Mouse (Mus musculus): ENCODE results near the gene Ap5s1.

Ap5s1 gene

GRCm38 (mm10) chr2:131206778-131207177 is at the start of gene Ap5s1:
Gene Ap5s1, plus strand, starts transcription at chr2:131207078.
- DNase-seq = no peak

- peak in 1 of 2 experiments; percentile 62 for DNase-seq
Measured at GRCm38 (mm10) chr2:131159491-131159910, 47.4 kb upstream of the Ap5s1 start.

DNA sequence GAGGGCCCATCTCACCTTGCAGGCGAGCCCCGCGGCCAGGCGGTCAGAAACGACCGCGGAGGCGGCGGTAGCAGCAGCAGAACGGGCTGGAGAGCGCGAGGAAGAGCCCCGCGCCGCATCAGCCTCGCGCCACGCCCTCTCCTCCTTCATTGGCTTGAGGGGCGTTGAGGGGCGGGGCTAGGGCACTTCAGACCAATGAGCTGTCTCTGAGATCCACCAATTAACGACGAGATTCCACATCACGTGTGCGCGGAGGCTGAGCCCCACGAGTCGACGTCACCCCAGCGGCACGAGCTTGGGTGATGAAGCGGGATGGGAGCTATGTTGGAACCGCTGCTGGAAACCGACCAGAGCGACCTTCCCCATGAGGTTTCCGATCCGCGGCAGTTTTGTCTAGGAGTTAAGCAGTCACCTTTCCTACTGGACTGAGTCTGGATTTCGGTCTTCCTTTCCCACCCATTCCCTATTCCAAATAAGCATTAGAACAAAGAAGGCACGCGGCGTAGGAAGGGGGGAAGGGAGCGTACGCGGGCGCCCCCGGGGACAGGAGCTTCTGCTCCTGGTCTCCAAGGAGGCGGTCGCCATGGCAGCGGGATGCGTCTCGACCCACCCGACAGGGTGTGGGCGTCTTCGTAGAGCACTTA is 46.8 kb upstream of the Ap5s1 start, which contains the start of gene 1700037H04Rik:
Gene 1700037H04Rik, minus strand, starts transcription at position 144 of the 644 bp plus-strand sequence.
- DNase-seq = peak; percentile 99

- DNase-seq = peak; percentile 40 to 48
Measured at GRCm38 (mm10) chr2:131160671-131161111, 46.2 kb upstream of the Ap5s1 start.

DNA sequence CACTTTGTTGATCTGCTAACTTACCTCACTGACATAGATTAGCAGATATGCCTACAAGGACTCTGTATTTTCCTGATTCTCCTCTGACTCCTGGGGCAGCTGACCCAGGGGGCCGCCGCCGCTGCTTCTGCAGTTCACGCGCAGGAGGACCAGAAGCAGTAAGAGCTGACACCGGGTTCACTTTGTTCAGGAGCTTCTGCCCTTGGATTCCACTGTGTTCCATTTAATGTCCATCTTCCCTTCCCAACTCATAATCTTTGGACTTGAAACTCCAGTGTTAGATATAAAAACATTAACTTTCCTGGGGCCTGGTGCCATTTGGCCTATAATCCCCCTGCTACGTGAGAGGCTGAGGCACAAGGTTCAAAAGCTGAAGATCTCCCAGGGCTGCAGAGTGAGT is 43.0 kb upstream of the Ap5s1 start:
- peak; percentile 66 to 82 for DNase-seq

DNA sequence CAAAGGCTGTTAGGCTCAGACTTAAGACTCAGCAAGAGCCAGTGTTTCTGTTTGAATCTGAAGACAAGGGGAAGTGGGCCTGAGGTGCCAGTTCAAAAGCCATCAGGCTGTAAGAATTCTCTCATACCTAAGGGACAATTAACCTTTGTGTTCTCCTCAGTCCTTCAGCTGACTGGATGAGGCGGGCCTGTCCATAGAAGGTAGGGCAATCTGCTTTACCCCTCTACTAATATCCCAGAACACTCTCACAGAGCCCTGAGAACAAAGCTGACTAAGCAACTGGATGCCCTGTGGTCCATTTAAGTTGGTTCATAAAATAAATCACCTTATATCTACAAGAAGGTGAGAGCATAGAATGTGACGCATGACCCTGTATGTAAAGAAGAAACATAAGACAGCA is 40.7 kb upstream of the Ap5s1 start:
- peak in 1 of 2 experiments; percentile 58 for DNase-seq

GRCm38 (mm10) chr2:131167984-131168383 is 38.9 kb upstream of the Ap5s1 start:
- DNase-seq = no peak

DNA sequence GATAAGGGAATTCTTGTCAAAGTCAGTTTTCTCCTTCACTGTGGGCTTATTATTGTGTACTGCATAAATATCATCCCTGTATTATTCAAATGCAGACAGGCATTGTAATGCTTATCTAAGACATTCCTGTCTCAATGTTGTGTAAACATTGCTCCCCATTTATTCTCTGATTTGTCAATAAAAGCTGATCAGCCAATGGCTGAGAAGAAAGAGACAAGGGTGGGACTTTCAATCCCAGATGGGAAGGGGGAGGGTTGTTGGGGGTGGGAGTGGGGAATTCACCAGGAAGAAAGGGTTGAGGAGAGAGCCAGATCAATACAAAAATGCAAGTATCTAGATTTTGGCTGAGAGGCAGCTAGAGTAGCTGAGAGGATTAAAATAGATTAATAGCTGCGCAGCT is 38.0 kb upstream of the Ap5s1 start:
- DNase-seq = no peak

DNA sequence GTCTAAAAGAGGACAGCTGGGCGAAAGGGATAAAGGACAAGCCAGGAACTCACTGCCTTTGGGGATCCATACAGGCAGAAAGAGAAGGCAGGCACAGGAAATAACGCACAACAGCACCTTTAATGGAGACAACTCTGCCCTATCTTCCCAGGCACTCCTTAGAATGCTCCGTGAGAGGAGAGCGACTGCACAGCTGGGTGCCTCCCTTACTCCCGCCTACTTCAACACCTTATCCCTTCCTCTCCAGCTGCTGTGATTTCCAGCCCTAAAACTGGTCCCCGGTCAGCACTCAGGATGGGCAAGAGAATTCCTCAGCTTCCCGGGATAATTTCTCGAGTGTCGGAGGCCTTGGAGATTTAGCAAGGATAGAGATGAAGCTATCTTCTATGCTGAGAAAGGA is 35.9 kb upstream of the Ap5s1 start:
- no peak for DNase-seq

GRCm38 (mm10) chr2:131171401-131172104 is 35.3 kb upstream of the Ap5s1 start:
- peak; percentile 79 to 89 for DNase-seq

DNA sequence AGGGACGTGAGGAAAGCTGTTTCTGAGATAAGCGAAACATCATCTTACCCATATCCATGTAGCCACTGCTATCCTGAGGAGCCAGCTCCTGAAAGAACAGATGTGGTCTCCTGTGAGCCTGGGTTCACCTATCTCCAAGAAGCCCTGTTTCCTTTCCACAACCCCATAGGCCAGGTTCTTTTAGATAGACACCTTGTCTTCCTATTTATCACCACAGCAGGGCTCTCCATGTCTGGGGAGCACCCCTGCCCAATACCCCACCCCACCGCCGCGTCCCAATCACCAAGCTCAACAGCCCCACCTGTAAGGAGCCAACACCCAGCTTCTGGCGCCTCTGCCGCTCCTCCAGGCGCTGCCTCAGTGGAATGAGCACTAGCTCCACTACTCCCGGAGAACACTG is 34.6 kb upstream of the Ap5s1 start:
- no peak for DNase-seq

GRCm38 (mm10) chr2:131174700-131175099 is 32.2 kb upstream of the Ap5s1 start:
- DNase-seq = peak; percentile 72 to 74

- DNase-seq = no peak
Measured at GRCm38 (mm10) chr2:131175286-131175944, 31.5 kb upstream of the Ap5s1 start.

DNA sequence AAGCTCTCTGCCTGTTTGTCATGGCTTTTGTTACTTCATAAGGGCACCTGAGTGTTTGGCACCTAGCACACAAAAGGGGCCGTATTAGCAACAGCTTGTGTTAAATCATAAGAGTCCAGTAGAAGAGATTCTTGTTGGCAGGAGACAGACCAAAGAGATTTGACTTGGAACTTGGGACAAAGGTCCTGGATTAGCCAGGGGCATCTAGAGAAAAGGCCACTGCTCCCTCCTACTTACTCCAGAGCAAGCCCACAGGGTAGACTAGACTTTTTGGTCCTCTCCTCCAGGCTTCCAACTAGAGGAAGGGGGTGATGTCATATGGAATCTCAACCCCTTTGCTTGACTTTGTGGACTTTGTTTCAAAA is 31.0 kb upstream of the Ap5s1 start:
- peak in 1 of 2 experiments; percentile 50 for DNase-seq

GRCm38 (mm10) chr2:131176491-131176890 is 30.4 kb upstream of the Ap5s1 start:
- peak; percentile 84 to 93 for DNase-seq

GRCm38 (mm10) chr2:131177932-131178331 is 28.9 kb upstream of the Ap5s1 start:
- peak in 1 of 2 experiments; percentile 23 for DNase-seq

DNA sequence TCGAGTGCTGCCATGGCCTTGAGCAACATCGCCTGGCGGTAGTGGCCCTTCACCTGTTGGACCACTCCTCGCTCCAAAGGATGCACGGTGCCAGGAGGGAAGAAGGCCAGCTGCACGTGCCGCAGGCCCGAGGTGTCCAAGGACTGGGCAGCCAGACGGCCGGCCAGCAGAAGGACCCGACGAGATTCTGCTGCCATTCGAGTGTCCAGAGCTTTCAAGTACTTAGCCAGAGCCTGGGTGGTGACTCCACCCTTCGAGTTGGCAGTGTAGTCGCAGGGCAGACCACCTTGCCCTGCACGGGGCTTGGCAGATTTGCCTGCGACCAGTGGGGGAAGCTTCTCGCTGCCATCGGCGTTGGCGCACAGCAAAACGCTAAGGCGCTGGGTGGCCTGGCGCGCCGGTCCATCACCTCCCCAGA is 28.0 kb upstream of the Ap5s1 start:
- peak; percentile 30 to 69 for DNase-seq

DNA sequence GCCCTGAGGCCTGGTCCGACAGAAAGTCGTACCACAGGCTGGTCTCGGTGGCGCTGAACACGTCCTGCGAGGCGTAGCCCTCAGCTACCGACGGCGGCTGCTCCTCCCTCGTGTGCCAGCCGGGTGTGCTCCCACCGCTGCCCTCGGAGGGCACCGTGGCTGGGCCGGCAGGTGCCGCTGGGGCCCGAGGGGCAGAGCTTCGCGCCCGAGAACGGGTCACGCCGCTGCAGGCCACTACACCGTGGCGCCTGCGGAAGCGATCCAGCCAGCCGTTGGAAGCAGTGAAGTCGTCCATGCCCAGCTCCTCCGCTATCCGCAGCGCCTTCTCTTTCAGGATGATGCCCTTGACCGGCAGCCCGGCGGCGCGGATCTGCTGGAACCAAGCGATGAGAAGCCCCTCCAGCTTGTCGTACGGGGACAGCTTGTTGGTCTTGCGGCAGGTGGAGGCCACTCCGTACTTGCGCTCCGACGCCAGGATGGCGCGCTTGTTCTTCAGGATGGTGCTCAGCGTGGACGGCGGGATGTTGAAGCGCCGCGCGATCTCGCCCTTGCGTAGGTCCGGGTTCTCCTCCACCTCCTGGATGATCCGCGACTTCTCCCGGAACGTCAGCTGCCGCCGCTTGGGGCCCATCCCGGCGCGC is 27.5 kb upstream of the Ap5s1 start:
- peak; percentile 59 to 85 for DNase-seq

DNA sequence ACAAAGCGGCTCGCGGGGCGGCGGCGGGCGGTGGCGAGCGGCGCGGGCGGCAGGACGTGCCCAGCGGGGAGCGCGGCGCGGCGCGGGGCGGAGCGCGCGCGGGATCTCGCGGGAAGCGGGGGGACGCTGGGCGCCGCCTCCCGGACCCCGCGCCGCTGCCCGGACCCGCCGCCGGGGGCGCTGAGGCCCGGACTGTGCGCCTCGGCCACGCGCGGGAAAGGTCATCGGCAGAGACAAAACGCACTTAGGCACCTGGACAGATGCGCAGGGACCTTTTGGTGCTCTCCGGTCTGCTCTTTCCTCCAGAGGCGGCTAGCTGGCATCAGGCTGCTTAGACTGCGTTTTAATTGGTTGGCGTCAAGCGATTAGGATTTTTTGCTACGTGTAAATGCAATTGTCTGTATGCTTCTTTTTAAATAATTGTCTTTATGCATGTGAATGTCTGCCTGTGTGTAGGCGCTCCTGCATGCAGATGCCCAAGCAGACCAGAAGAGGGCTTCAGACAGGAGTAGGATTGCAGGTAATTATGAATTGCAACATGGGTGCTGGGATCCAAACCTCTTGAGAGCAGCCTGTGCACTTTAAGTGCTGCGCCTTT is 26.8 kb upstream of the Ap5s1 start, which contains the start of gene Cenpb:
Gene Cenpb, minus strand, starts transcription at position 78 of the 598 bp plus-strand sequence.
- peak; percentile 84 to 91 for DNase-seq

- DNase-seq = no peak
Measured at GRCm38 (mm10) chr2:131186343-131186742, 20.5 kb upstream of the Ap5s1 start.

DNA sequence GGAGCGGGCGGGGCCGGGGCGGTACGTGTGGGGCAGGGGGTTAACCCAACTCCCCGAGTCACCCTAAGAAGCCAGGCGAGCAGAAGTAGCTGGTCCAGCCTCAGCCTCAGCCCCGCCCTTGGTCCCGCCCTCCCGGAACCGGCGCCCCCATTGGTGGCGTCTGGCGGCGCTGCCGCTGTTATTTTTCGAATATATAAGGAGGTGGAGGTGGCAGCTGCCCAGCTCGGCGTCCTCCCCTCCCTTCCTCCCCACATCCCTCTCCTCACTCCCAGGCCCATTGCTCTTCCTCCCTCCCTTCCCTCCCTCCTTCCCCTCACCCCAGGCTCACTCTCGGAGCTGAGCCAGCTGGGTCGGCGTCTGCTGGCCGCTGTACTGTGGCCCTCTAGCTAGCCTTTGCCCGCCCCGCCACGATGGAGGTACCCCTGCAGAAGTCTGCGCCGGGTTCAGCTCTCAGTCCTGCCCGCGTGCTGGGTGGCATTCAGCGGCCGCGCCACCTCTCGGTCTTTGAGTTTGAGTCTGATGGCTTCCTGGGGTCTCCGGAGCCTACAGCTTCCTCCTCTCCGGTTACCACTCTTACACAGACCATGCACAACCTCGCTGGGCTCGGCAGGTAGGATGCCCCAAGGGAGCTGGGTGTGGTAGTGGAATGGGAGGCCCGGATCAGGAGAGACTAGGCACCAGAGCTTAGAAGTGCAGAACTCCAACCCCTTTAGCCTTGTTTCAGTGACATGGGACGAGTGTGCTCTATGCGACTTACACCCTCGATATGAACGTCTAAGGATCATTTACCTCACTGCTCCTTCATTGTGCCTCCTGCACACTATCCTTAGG is 19.9 kb upstream of the Ap5s1 start, which contains the start of the genes Cdc25b and Spef1:
Gene Cdc25b, plus strand, starts transcription at position 179 of the 831 bp plus-strand sequence.
Gene Spef1, minus strand, starts transcription at position 512 of the 831 bp plus-strand sequence.
- DNase-seq = peak; percentile 88 to 94

GRCm38 (mm10) chr2:131187602-131187922 is 19.3 kb upstream of the Ap5s1 start:
- DNase-seq = no peak

Data from kidney, postnatal 25 days (tissue).